Mouse (Mus musculus): Measurements from ENCODE around the gene Iqck. TPM values are rescaled to one million over a fixed set of nuclear protein-coding genes. Genes with fewer than 3 reads are reported as not detected.
A peak's percentile ranks its signal among the peaks of the same experiment; 100 is the strongest.

The Iqck gene
- total RNA-seq, 2 experiments from 2014 or later = not detected

DNA sequence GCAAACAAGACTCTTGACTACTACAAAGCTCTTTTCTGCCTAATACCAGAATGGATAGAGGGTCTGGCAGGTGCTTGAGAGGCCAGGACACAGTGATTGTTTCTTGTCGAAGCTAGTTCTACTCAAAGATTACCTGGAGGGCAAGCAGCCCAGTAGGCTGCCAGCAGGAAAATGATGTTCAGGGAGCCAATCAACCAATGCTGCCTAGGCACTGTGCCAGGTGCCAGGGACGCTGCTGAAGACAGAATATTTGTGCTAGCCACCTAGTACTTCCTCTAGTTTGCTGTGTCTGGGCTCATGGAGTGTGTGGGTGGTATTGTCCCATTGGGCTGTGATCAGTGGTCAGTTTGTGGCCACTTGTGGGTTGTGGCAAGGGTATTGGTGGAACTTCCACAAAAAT, 146.9 kb downstream of the Iqck start:
- no peak for ATAC-seq (replicated peaks; ENCODE audit: low FRiP score, poor library complexity, severe bottlenecking)

- peak; percentile 39; the same call in 1 of the 2 replicates for ATAC-seq (replicated peaks; ENCODE audit: low FRiP score, poor library complexity, severe bottlenecking)
These were observed 155.4 kb downstream of the Iqck start for GRCm38 (mm10) chr7:119010854-119011529.

DNA sequence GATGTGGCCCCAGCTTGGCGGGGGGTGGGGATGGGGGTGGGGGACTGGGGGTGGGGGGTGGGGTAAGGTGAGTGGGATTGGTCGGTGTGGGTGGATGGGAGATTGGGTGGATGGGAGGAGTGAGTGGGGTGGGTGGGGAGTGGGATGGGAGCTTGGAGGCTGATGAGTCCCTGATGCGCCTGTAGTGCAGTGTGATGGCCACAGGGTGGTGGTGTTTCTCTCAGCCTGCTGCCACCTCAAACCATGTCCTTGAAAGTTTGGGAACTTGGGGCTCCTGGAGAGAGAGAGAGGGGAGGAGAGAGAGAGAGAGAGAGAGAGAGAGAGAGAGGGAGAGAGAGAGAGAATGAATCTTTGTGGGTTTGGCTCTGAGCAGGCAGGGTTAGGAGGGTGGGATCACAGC, 160.2 kb downstream of the Iqck start:
- ATAC-seq (replicated peaks; ENCODE audit: low FRiP score, poor library complexity, severe bottlenecking) = no peak

DNA sequence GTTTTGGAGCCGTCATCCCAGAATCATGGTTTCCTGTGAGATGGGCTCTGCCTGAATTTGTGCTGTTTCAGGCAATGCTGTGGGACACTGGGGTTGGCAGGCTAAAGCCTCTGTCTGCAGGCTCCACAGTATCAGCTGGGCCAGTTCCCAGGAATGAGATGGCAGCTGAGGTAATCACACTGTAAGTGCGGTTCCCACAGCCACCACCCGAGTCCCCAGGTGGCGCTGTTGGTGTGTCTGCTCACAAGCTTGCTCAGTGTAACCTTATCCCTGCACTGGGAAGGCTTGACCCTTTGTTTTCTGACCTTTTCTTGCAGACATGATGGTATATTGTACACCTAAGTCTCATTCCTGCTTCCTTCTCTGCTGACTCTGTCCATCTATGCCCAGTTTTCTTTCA, 164.0 kb downstream of the Iqck start:
- ATAC-seq (replicated peaks; ENCODE audit: low FRiP score, poor library complexity, severe bottlenecking) = no peak

Other genes starting within 250 kb of the Iqck start
- 39.4 and 50.5 TPM in 2 replicates for gene Gde1, start 150.0 kb upstream of the Iqck start, total RNA-seq (2015; ENCODE audit: low replicate concordance)
- 39.7 and 47.5 TPM in 2 replicates for gene Gde1, start 150.0 kb upstream of the Iqck start, total RNA-seq (2017; ENCODE audit: low replicate concordance)
- 95.9 and 114 TPM in 2 replicates for gene Ccp110, start 143.2 kb upstream of the Iqck start, total RNA-seq (2015; ENCODE audit: low replicate concordance)
- 103 and 138 TPM in 2 replicates for gene Ccp110, start 143.2 kb upstream of the Iqck start, total RNA-seq (2017; ENCODE audit: low replicate concordance)
- 21.3 and 61.6 TPM in 2 replicates for gene Vps35l, start 115.5 kb upstream of the Iqck start, total RNA-seq (2015; ENCODE audit: low replicate concordance)
- 42.4 and 42.9 TPM in 2 replicates for gene Vps35l, start 115.5 kb upstream of the Iqck start, total RNA-seq (2017; ENCODE audit: low replicate concordance)
- gene Knop1, start 502 bp downstream of the Iqck start, total RNA-seq (2015; ENCODE audit: low replicate concordance) = 7.2 and 8.4 TPM in 2 replicates
- 4.2 and 6.5 TPM in 2 replicates for gene Knop1, start 502 bp downstream of the Iqck start, total RNA-seq (2017; ENCODE audit: low replicate concordance)
- not detected in 2 replicates for gene Gprc5b, start 139.5 kb downstream of the Iqck start, total RNA-seq (2015; ENCODE audit: low replicate concordance)
- 0.08 TPM in 1 of 2 replicates, not detected in the other for gene Gprc5b, start 139.5 kb downstream of the Iqck start, total RNA-seq (2017; ENCODE audit: low replicate concordance)